Mouse (Mus musculus): ENCODE measurements around the gene Eif2b2.

GRCm38 (mm10) chr12:85256074-85256751 is 36.9 kb downstream of the Eif2b2 start:
- TF ChIP-seq CTCF (IDR thresholded peaks at IDR 0.05; ENCODE audit: extremely low read depth, insufficient read length, insufficient replicate concordance, low read depth, low read length) (no peak), POLR2A (IDR thresholded peaks at IDR 0.05; ENCODE audit: low read depth, low read length) (no peak)
